Comparison of ENCODE assay signal across 18 mouse cellular contexts in genomic region chr17:49923429-49923828, GRCm38 (mm10).
"Had no signal": no experiment of that assay in that cellular context is flagged by ENCODE, and none has a peak within 500 bp of the region (broad histone marks: within the 10 kb centered on the region; RNA-seq: fewer than 3 reads in every experiment).

No protein-coding gene starts in this region.

- H3K9me3 ChIP-seq: limb, embryonic 10.5 days; limb, embryonic 13.5 days; liver, embryonic 12.5 days; liver, embryonic 15.5 days; midbrain, embryonic 12.5 days; midbrain, embryonic 15.5 days; neural tube, embryonic 12.5 days had no signal

- DNase-seq: kidney, adult 2 months; kidney, postnatal 25 days; layer of hippocampus, adult 9-11 months; liver; lung, adult 2 months; thymus, adult 18-20 months; thymus, postnatal 36 days had no signal

- H3K4me2 ChIP-seq: limb, embryonic 13.5 days; liver, embryonic 12.5 days; liver, embryonic 15.5 days; midbrain, embryonic 12.5 days; midbrain, embryonic 15.5 days; neural tube, embryonic 12.5 days had no signal

- H3K36me3 ChIP-seq: limb, embryonic 10.5 days; limb, embryonic 13.5 days; liver, embryonic 12.5 days; liver, embryonic 15.5 days; midbrain, embryonic 12.5 days; midbrain, embryonic 15.5 days; neural tube, embryonic 12.5 days had no signal

- H3K9ac ChIP-seq: limb, embryonic 13.5 days; liver, embryonic 12.5 days; liver, embryonic 15.5 days; midbrain, embryonic 12.5 days; midbrain, embryonic 15.5 days; neural tube, embryonic 12.5 days had no signal

- ATAC-seq: intestine, postnatal 0 days; liver, embryonic 12.5 days; midbrain, embryonic 15.5 days had no signal

- H3K27ac ChIP-seq: kidney, postnatal 0 days; layer of hippocampus, adult 2 months; limb, embryonic 10.5 days; limb, embryonic 13.5 days; liver, embryonic 12.5 days; liver, embryonic 15.5 days; macrophage; midbrain, embryonic 12.5 days; midbrain, embryonic 15.5 days; neural tube, embryonic 12.5 days had no signal

- H3K4me3 ChIP-seq: layer of hippocampus, adult 2 months; limb, embryonic 10.5 days; limb, embryonic 13.5 days; liver, embryonic 12.5 days; liver, embryonic 15.5 days; midbrain, embryonic 12.5 days; midbrain, embryonic 15.5 days; neural tube, embryonic 12.5 days had no signal

- H3K27me3 ChIP-seq: limb, embryonic 13.5 days; liver, embryonic 12.5 days; liver, embryonic 15.5 days; midbrain, embryonic 12.5 days; midbrain, embryonic 15.5 days; neural tube, embryonic 12.5 days had no signal

- H3K4me1 ChIP-seq: limb, embryonic 10.5 days; limb, embryonic 13.5 days; liver, embryonic 12.5 days; liver, embryonic 15.5 days; midbrain, embryonic 12.5 days; midbrain, embryonic 15.5 days; neural tube, embryonic 12.5 days had no signal
